Comparison of ENCODE assay signal across 13 mouse cellular contexts in genomic region chr16:32108170-32108569, GRCm38 (mm10). TPM values are rescaled to one million over a fixed set of nuclear protein-coding genes. Genes with fewer than 3 reads are reported as not detected.
DNase-seq lines count a peak whose midpoint lies in the region; ATAC-seq and TF ChIP-seq lines count a peak whose summit lies in the region.
"Had no signal": no experiment of that assay in that cellular context is flagged by ENCODE, and none has a peak within 500 bp of the region (broad histone marks: within the 10 kb centered on the region; RNA-seq: fewer than 3 reads in every experiment).

No protein-coding gene starts in this region.

- no peaks in the 10 kb centered on the region for H3K27me3 ChIP-seq in liver, adult 2 months (ENCODE audit: control insufficient read depth, insufficient read depth, low read length)
- H3K27me3 ChIP-seq in CH12.LX (replicated peaks): no peaks in the 10 kb centered on the region
- no peaks in the 10 kb centered on the region for H3K27me3 ChIP-seq in thymus, adult 2 months (ENCODE audit: control insufficient read depth, insufficient read depth, low read length)
- H3K27me3 ChIP-seq: embryonic facial prominence, embryonic 15.5 days had no signal

- no peak for DNase-seq in liver, adult 2 months (ENCODE audit: extremely low read depth, low read depth, low spot score)
- DNase-seq in liver (no peak), CH12.LX (ENCODE audit: extremely low read depth) (no peak)
- DNase-seq in thymus, adult 2 months: peak; percentile 71
- no peak for DNase-seq in frontal cortex, postnatal 10 days (ENCODE audit: low spot score in 2 of 2)
- DNase-seq in urinary bladder, postnatal 10 days (ENCODE audit: low spot score): no peak
- DNase-seq: adrenal gland, postnatal 10 days; cerebellum, adult 9-11 months; heart, postnatal 36 days; kidney, adult 8-10 months had no signal

- no peak overlapping the region for H3K4me3 ChIP-seq in liver, adult 2 months (ENCODE audit: insufficient read depth, low read depth, low read length)
- H3K4me3 ChIP-seq in CH12.LX (replicated peaks in 1 of 3; ENCODE audit: low read depth in 2 of 3, low read length in 2 of 3, poor library complexity in 1 of 3): no peak overlapping the region
- peak overlapping the region; percentile 30 for H3K4me3 ChIP-seq in thymus, adult 2 months (ENCODE audit: control insufficient read depth, insufficient read depth, low read length)
- H3K4me3 ChIP-seq: embryonic facial prominence, embryonic 15.5 days; midbrain, embryonic 10.5 days had no signal

- TF ChIP-seq CTCF in liver, adult 2 months (IDR thresholded peaks at IDR 0.05; ENCODE audit: low read depth, low read length): peak; percentile 24; the same call in 1 of the 2 replicates
- TF ChIP-seq CTCF in CH12.LX (conservative IDR thresholded peaks at IDR 0.05 in 1 of 2, IDR thresholded peaks at IDR 0.05 in 1 of 2; ENCODE audit: low read depth in 2 of 2, low read length in 2 of 2): peak in 1 of 2 experiments; percentile 31; a peak in 1 of 4 replicates
- peak; percentile 71; the same call in 1 of the 2 replicates for TF ChIP-seq CTCF in thymus, adult 2 months (IDR thresholded peaks at IDR 0.05; ENCODE audit: borderline replicate concordance, control insufficient read depth, extremely low read depth, insufficient read depth, low read length, poor library complexity)

- H3K27ac ChIP-seq in liver, adult 2 months (replicated peaks; ENCODE audit: insufficient read depth, low read depth, low read length): no peak overlapping the region
- H3K27ac ChIP-seq in CH12.LX (ENCODE audit: insufficient read depth, low read depth): no peak overlapping the region
- peak overlapping the region; percentile 93 for H3K27ac ChIP-seq in thymus, adult 2 months (ENCODE audit: control insufficient read depth, insufficient read depth, low read length)
- H3K27ac ChIP-seq: embryonic facial prominence, embryonic 15.5 days; midbrain, embryonic 10.5 days had no signal

- no peak overlapping the region for H3K9ac ChIP-seq in liver, adult 2 months (ENCODE audit: low read depth, low read length)
- H3K9ac ChIP-seq in CH12.LX (ENCODE audit: insufficient read depth, low read depth): no peak overlapping the region
- H3K9ac ChIP-seq: embryonic facial prominence, embryonic 15.5 days had no signal

- no peak overlapping the region for H3K4me2 ChIP-seq in CH12.LX (ENCODE audit: insufficient read depth, low read depth, poor library complexity, severe bottlenecking)
- H3K4me2 ChIP-seq: embryonic facial prominence, embryonic 15.5 days had no signal

- in situ Hi-C loops in CH12.LX (cut with MboI; ENCODE audit: low pct_ligation_motif_present, low pct_unique_long_range_greater_than_20kb, low sequenced_read_pairs): loop anchor here (10.0 kb wide), 1 partner anchor 357 kb away; no protein-coding TSS in a partner anchor

- H3K4me1 ChIP-seq in liver, adult 2 months (ENCODE audit: control insufficient read depth, insufficient read depth, low read length): no peaks in the 10 kb centered on the region
- H3K4me1 ChIP-seq in CH12.LX (ENCODE audit: control insufficient read depth in 1 of 2, insufficient read depth in 2 of 2): peaks cover 2 to 24% of the 10 kb centered on the region in 2 experiments; a peak in 2 of 4 replicates
- H3K4me1 ChIP-seq in thymus, adult 2 months (replicated peaks; ENCODE audit: control insufficient read depth, insufficient read depth, low read length): peaks cover 18% of the 10 kb centered on the region
- H3K4me1 ChIP-seq: embryonic facial prominence, embryonic 15.5 days; midbrain, embryonic 10.5 days had no signal

- no peak for TF ChIP-seq POLR2A in liver, adult 2 months (IDR thresholded peaks at IDR 0.05; ENCODE audit: extremely low read depth, insufficient read depth, low read length)
- TF ChIP-seq POLR2A in CH12.LX (IDR thresholded peaks at IDR 0.05; ENCODE audit: low read depth, low read length): no peak
- TF ChIP-seq POLR2A in thymus, adult 2 months (IDR thresholded peaks at IDR 0.05; ENCODE audit: control insufficient read depth, extremely low read depth, insufficient read depth, low read length, poor library complexity): no peak

- TF ChIP-seq RAD21 in CH12.LX (IDR thresholded peaks at IDR 0.05; ENCODE audit: low read depth, low read length): peak; percentile 30

- no peaks in the 10 kb centered on the region for H3K9me3 ChIP-seq in CH12.LX (replicated peaks; ENCODE audit: low read length)
- H3K9me3 ChIP-seq: embryonic facial prominence, embryonic 15.5 days had no signal

- H3K79me2 ChIP-seq in liver, adult 2 months (ENCODE audit: control insufficient read depth, insufficient read depth, low read length): no peaks in the 10 kb centered on the region
- H3K79me2 ChIP-seq in CH12.LX (replicated peaks; ENCODE audit: control insufficient read depth, extremely low read depth, insufficient read depth, poor library complexity, severe bottlenecking): no peaks in the 10 kb centered on the region

- ATAC-seq in inflammation-experienced regulatory T-cells, adult 6 months: peak; percentile 32

- WGBS in liver, adult 2 months: 78% methylated on average over 7 of the region's 7 CpGs
- 6% methylated on average over 7 of the region's 7 CpGs for WGBS in thymus, adult 2 months

- dilution Hi-C loops in CH12.LX (cut with MboI; ENCODE audit: extremely low pct_ligation_motif_present, extremely low pct_unique_long_range_greater_than_20kb, low sequenced_read_pairs): no loop called here

- no peaks in the 10 kb centered on the region for H3K36me3 ChIP-seq in liver, adult 2 months (ENCODE audit: control insufficient read depth, insufficient read depth, low read length)
- peaks cover 18 to 60% of the 10 kb centered on the region in 2 experiments for H3K36me3 ChIP-seq in CH12.LX (replicated peaks in 1 of 2; ENCODE audit: control insufficient read depth in 1 of 2, insufficient read depth in 1 of 2, low read length in 1 of 2)
- peaks cover 13% of the 10 kb centered on the region; the same call in 1 of the 2 replicates for H3K36me3 ChIP-seq in thymus, adult 2 months (ENCODE audit: control insufficient read depth, insufficient read depth, low read length)

- no peak for TF ChIP-seq EP300 in CH12.LX (IDR thresholded peaks at IDR 0.05; ENCODE audit: low read length)

TF ChIP-seq in CH12.LX, 34 proteins besides CTCF, POLR2A, EP300 and RAD21:
- TF ChIP-seq PAX5 (IDR thresholded peaks at IDR 0.05; ENCODE audit: low read length) (no peak), BHLHE40 (IDR thresholded peaks at IDR 0.05; ENCODE audit: low read depth, low read length) (no peak), NRF1 (IDR thresholded peaks at IDR 0.05; ENCODE audit: low read depth, low read length) (no peak), MAX (IDR thresholded peaks at IDR 0.05; ENCODE audit: low read length) (no peak), ZMIZ1 (IDR thresholded peaks at IDR 0.05; ENCODE audit: low read depth, low read length) (no peak), MAFK (IDR thresholded peaks at IDR 0.05; ENCODE audit: insufficient replicate concordance, low read length) (no peak), RCOR1 (conservative IDR thresholded peaks at IDR 0.05; ENCODE audit: low read depth, low read length) (no peak), ZC3H11A (IDR thresholded peaks at IDR 0.05; ENCODE audit: low read depth, low read length) (no peak), GABPA (IDR thresholded peaks at IDR 0.05; ENCODE audit: insufficient replicate concordance, low read depth, low read length) (no peak), SMC3 (IDR thresholded peaks at IDR 0.05; ENCODE audit: low read depth, low read length) (no peak), E2F4 (IDR thresholded peaks at IDR 0.05; ENCODE audit: insufficient replicate concordance, low read depth, low read length) (no peak)

RNA-seq across cellular contexts. Expression of gene Cep19, which starts 8.6 kb away (rescaled TPM):
- total RNA-seq in liver, adult 2 months (2014; rRNA removed): 6.0 and 6.5 TPM in 2 replicates
- 7.6 and 10.1 TPM in 2 replicates for polyA plus RNA-seq in liver, adult 2 months (2012; rRNA removed)
- total RNA-seq in CH12.LX (2012; rRNA removed): 17.6 and 23.0 TPM in 2 replicates
- 31.3 and 37.3 TPM in 2 replicates for total RNA-seq in CH12.LX (2014; rRNA removed)
- polyA plus RNA-seq in CH12.LX (2012; ENCODE audit: insufficient read length, low read depth): 29.4 and 34.9 TPM in 2 replicates
- 10 to 100 TPM; 32.4 to 45.8 (median 43.7) TPM for polyA plus RNA-seq in inflammation-experienced regulatory T-cells, adult 6 months (2017; shearing (Covaris generic))
- polyA plus RNA-seq in thymus, adult 2 months (2012; rRNA removed): 21.4 and 21.7 TPM in 2 replicates

RNA-seq across cellular contexts. Expression of gene Pigx, which starts 8.6 kb away (rescaled TPM):
- 37.7 and 40.5 TPM in 2 replicates for total RNA-seq in liver, adult 2 months (2014; rRNA removed)
- 17.5 and 19.0 TPM in 2 replicates for polyA plus RNA-seq in liver, adult 2 months (2012; rRNA removed)
- total RNA-seq in CH12.LX (2012; rRNA removed) (47.1 and 48.1 TPM in 2 replicates), CH12.LX (2014; rRNA removed) (83.0 and 94.7 TPM in 2 replicates)
- polyA plus RNA-seq in CH12.LX (2012; ENCODE audit: insufficient read length, low read depth): 46.4 and 48.1 TPM in 2 replicates
- 100 to 1,000 TPM; 117 to 133 (median 130) TPM for polyA plus RNA-seq in inflammation-experienced regulatory T-cells, adult 6 months (2017; shearing (Covaris generic))
- 81.6 and 89.5 TPM in 2 replicates for polyA plus RNA-seq in thymus, adult 2 months (2012; rRNA removed)

RNA-seq across cellular contexts. Expression of gene Pak2, which starts 29.0 kb away (rescaled TPM):
- 11.0 and 11.8 TPM in 2 replicates for total RNA-seq in liver, adult 2 months (2014; rRNA removed)
- polyA plus RNA-seq in liver, adult 2 months (2012; rRNA removed): 5.8 and 6.3 TPM in 2 replicates
- total RNA-seq in CH12.LX (2012; rRNA removed): 37.2 and 43.5 TPM in 2 replicates
- 69.8 and 73.1 TPM in 2 replicates for total RNA-seq in CH12.LX (2014; rRNA removed)
- polyA plus RNA-seq in CH12.LX (2012; ENCODE audit: insufficient read length, low read depth): 69.0 and 79.7 TPM in 2 replicates
- polyA plus RNA-seq in inflammation-experienced regulatory T-cells, adult 6 months (2017; shearing (Covaris generic)): 10 to 100 TPM; 60.2 to 67.4 (median 63.4) TPM
- polyA plus RNA-seq in thymus, adult 2 months (2012; rRNA removed): 35.3 and 40.8 TPM in 2 replicates

RNA-seq across cellular contexts. Expression of gene Nrros, which starts 57.2 kb away (rescaled TPM):
- 4.1 and 5.3 TPM in 2 replicates for total RNA-seq in liver, adult 2 months (2014; rRNA removed)
- 3.1 and 5.9 TPM in 2 replicates for polyA plus RNA-seq in liver, adult 2 months (2012; rRNA removed)
- total RNA-seq in CH12.LX (2012; rRNA removed): 49.6 and 54.9 TPM in 2 replicates
- 55.1 and 64.3 TPM in 2 replicates for total RNA-seq in CH12.LX (2014; rRNA removed)
- polyA plus RNA-seq in CH12.LX (2012; ENCODE audit: insufficient read length, low read depth): 52.2 and 71.0 TPM in 2 replicates
- 10 to 100 TPM; 42.7 to 71.0 (median 53.2) TPM for polyA plus RNA-seq in inflammation-experienced regulatory T-cells, adult 6 months (2017; shearing (Covaris generic))
- 148 and 157 TPM in 2 replicates for polyA plus RNA-seq in thymus, adult 2 months (2012; rRNA removed)
